Mouse (Mus musculus) frontal cortex, adult 2 months (tissue): Measurements from ENCODE around the gene Ppp1r9a. TPM values are rescaled to one million over a fixed set of nuclear protein-coding genes. Genes with fewer than 3 reads are reported as not detected.
A peak's percentile ranks its signal among the peaks of the same experiment; 100 is the strongest.

Experiments used
- DNase-seq, 2 experiments: peaks; one replicate each; pipeline ENCODE4 v3.0.0; 2022; ENCODE audit warnings: low spot score in 1 of 2; ENCODE audit errors: extremely low spot score in 1 of 2
- polyA plus RNA-seq: library from polyadenylated mRNA; depleted of rRNA; stranded (reverse); fragments of >200 nt; gene quantifications from 2 replicates; pipeline ENCODE4 v1.2.3, GENCODE M21; 2012

Gene Ppp1r9a
- polyA plus RNA-seq, 1 experiment: 52.0 TPM

DNA sequence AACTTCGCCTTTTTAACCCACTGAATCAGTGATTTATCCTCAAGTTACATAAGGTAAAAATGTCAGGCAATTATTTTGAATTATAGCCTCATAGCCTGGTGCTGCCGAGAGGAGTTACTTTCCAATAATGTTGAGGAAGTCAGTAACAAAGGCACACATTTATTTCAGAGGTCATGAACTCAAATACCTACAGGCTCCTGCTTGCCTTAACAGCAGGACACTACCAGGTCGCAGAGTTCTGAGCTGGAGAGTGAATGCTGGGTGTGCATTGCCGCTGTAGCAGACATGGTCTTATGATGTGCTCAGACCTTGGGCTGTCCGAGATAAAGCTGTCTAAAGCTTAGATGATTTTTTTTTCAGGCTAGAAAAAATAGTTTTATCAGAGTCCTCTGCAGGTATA lies 196.6 kb downstream of the Ppp1r9a start:
- DNase-seq: no peak

DNA sequence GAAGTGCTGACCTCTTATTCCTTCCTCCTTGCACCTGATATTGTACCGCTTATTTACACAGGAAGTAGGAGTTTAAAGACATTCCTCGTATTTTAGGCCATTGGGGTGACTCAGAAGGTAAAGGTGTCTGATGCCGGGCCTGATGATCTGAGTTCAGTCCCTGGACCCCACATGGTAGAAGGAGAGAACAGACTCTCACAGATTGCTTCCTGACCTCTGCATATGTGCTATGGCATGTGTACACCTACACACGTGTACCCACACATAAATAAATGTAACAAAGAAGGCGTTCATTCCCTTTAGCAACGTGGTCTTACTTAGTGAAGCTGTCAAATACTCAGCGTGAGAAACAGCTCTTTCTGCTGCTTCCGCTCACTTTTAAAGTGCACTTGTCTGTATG lies 197.1 kb downstream of the Ppp1r9a start:
- DNase-seq: no peak

DNA sequence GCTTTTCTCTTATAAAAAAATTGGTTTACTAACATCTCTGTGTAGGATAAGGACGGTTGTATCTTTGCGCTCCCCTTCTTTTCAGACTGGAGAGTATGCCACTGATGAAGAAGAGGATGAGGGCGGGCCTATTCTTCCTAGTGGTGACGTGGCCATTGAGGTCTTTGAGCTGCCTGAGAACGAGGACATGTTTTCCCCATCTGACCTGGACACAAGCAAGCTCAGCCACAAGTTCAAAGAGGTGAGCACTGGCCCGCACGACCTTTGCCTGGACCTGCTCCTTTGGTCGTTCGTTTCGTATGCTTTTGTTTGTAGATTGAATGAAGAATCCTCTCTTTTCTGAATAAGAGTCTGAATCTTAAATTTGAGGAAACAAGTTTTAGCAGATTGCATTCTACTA lies 197.6 kb downstream of the Ppp1r9a start:
- DNase-seq: no peak

DNA sequence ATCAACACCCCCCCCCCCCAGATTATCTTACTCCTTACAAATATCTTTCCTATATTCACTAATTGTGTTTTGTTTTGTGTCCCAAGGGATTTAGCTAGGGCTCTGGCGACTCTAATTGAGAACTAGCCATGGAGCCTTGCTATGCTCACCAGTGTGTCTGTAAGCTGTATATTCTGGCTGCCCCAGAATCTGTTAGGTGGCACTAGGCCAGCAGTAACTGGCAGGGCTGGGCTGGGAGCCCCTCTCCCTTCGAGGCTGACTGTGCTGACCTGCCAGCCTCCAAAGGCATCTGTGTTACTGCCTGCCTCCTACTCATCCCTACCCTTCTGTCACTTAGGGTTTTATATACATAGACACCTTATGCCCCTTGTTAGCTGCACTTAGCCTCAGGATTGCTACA lies 200.0 kb downstream of the Ppp1r9a start:
- no peak for DNase-seq

DNA sequence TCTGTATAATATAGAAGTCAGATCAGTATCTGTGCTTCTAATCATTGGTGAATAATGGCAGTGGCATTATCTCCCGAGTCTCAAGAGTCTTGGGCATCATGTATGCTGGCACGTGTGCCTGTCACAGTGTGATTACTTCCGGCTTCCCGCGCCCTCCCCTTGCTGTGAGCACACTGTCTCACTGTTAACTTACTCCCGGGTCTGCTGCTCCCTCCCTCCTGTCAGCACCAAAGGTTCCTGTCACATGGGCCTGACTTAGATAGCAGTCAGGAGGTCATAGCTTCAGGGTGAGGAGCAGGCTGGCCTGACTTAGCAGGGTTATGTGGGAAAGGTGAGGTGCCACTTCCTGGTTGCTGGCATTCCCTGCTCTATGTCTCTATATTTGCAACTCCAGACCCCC lies 201.1 kb downstream of the Ppp1r9a start:
- no peak for DNase-seq

DNA sequence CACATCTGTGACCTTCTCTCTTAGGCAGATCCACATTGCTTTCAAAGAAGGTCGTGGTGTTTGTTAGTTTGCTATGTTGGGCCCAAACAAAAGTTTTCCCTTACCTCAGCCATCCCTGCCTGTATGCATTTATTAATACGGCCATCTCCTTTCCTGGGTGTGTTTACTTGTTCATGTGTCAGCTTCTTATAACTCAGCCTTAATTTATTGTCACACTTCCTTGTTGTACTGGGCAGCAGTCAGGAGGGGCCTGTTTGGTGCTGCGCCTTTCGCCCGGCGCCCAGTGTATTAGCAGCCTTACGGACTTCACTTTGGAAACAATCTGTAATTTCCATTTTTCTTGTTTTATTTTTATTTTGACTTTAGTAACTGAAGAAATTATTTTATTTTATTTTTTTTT lies 201.5 kb downstream of the Ppp1r9a start:
- no peak for DNase-seq

DNA sequence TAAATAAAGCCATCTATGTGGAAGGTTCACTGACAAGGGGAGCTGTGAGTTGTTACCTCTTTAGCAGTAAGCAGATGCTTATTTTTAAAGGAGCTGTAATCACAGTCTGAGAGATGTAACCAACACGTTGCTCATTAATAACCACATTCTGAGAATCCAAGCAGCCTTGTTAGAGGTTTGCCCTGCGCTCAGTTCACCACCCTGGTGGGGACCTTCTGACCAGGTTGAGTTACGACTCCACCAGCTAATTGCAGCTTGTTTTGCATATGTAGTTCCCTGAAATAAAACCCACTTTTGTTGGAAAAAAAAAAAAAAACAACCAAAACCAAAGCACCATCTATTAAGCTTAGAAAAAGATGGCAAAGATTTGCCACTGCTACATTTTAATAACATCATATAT lies 205.8 kb downstream of the Ppp1r9a start:
- no peak for DNase-seq

DNA sequence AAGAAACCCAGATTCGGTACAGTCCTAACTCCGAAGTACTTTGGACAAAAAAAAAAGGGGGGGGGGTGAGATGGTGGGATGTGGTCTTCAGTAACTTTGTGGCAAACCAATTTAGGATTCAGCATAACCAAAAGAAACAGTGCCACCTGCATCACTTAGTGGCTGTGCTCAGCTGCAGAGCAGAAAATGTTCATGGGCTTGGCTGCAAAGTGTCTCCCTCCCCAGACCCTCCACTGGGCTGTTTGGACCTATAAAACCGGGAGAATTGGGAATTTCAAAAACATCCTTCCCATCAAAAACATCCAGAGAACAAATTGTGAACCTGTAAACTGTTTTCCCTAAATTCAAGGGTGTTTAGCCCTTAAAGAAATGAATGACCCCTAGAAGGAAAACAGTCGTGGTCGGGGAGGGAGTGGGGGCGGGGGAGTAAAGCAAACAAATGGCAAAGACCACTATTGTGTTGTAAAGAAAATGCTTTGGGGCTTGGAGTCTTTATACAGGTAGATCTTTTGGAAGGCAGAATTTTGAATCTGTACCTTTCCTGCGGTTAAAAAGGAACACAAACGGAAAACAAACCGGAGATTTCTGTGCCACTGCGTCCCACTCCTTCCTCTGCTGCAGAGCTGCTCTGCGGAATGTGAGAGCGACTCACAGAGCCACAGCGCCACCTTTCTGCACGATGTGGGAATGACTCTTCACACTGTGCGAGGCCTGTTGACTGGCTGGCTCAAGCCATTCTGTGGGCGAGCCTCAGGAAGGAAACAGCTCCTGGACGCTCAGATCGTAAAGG lies 207.4 kb downstream of the Ppp1r9a start:
- DNase-seq: peak; percentile 81 to 93

DNA sequence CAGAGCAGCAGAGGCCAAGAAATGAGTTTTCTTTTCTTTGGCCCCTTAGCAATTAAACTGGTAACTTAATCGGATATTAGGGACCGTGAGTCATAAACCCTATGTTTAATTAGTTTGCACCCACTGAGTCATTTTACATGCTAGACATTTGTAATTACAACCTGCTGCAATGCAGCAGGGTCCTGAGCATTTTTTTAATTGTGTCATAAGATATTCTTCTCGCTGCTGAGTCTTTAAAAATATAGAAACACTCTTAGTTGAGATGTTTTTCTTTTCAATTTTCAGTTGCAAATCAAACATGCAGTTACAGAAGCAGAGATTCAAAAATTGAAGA lies 208.0 kb downstream of the Ppp1r9a start:
- no peak for DNase-seq

DNA sequence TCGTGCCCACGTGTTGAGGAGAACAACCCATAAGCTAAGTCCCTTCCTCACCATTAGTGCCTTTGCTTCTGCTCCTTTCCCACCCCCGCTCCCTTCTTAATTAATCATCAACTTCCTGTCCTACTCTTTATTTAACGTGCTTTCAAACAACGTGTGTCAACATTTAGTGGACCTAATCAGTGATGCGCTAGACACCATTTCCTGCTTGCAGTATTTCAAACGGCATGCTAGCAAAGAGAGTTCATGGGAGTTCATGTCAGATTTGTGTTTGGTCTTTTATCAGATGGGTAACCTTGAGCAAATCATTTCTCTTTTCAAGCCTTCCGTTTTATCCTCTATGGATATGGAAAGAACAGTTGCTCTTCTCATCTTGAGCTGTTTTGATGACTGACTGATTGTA lies 210.4 kb downstream of the Ppp1r9a start:
- no peak for DNase-seq

DNA sequence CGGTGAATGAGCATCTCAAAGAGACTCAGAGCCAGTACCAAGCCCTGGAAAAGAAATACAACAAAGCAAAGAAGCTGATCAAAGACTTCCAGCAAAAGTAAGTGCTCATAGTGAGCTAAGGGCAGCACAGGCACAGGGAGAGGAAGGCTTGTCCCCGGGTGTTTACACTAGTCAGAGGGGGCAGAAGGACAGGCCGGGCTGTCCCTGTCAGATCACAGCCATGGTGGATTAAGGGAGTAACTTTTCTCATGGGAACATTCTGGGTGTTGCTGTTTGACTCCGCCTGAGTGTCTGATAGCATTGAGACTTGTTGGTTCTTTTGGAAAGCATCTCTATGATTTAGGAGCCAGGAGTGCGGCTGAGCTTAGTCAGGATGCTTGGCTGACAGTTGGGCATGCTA lies 211.0 kb downstream of the Ppp1r9a start:
- DNase-seq: no peak

DNA sequence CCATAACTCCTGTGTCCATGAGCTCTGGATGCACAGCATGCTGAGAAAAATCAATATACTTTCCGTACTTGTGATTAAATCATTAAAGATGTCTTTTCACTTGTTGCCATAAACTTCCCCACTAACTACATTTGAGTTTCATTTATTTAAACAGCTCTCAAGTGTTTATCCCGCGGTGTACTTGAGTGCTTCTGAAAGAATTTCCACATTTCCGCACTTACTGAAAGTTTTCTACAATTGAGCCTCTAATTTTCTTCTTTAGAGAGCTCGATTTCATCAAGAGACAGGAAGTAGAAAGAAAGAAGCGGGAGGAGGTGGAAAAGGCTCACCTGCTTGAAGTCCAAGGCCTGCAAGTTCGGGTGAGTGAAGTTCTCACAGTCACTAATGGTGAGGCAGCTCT lies 212.1 kb downstream of the Ppp1r9a start:
- DNase-seq: no peak

DNA sequence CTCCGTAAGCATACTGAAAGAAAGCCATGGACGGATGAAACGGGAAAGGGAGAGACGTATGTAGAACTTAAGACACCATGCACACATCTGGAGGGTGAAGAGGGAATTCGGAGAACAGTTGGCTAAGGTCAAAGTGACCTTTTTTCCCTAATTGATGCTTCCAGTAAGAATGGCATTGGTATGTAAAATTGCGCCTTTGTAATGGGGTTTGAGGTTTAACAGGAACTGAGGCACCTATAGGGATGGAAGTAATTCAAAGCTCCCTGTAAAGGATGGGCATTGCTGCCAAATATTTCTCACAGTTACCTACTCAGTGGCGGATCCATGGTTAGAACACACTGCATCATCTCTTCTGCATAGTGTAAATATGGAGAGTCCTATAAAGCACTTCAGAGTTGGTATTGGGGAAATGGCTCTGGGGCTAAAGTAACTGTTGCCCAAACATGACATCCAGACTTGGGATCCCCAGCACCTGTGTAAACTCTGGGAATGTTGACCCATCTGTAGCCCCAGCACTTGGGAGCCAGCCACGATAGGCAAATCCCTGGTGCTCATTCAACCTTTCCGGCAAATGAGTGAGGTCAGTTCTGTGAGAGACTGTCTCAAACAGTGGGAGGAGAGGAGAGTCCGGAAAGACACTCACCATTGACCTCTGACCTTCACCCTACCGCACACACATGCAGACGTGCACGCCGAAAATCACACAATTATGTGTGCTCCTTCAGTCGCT lies 216.6 kb downstream of the Ppp1r9a start:
- DNase-seq: no peak

DNA sequence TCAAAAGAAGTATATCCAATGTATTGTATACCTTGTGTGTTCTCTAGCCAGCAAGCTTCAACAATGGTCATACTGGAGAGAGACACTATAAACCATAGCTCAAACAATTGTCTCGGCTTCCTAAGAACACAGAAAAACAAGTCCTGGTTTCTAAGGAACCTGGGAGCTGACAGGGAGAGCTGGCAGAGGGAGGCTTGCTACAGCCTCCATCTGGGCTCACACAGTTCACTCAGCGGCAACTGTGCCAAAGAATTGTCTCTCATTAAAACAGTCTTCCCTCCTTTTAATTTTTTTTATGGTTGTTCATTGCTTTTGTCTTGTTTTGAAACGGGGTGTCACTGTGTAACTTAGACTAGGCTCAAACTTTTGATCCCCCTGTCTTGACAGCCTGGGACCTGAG lies 217.5 kb downstream of the Ppp1r9a start:
- DNase-seq: no peak

DNA sequence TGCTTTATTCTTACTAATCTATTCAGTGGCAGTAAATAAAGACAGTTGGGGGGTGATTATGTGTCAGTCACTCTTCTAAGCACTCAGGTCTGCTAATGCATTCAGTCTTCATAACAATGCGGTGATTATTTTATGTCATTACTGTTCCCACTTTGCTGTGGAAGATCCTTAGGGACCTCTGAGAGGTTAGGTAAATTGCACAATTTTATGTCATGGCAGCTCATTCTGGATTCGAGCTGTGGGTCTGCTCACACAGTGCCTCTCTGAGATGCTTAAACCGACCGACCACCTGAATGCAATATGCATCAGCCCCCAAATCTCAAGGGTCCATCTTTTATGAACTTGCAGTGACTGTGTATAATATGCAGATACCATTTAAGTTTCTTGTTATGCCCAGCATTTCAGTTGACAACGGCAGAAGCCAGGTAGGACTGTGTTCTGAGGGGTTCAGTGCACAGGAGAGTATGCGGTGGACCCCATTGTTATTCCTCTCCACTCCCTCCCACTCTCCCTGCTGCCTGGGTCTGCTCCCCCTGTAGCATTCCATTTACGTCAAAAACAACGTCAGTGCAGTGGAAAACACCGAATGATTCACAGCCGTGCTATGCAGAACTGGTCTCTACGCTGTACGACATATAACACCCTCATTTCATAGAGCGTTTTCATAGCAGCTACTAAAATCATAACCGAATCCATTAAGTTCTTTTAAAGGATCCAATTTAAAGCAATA lies 226.8 kb downstream of the Ppp1r9a start:
- DNase-seq: no peak

DNA sequence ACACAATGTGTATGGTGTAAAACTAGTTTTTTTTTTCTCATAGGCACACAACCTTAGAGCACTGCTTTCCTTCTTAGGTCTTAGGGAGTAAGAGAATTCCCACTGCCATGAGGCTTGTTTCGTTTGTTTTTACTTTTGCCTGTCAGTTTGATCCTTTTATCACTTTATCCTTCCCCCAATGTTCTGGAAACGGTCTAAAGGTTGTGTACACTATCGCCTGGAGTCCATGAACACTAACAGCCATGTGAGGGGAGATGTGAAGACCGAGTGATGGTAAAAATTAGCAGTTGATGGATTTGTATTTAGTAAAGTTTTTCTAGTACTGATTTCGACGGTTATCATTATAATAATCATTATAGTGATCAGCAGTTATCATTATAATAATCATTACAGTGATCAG lies 232.3 kb downstream of the Ppp1r9a start:
- DNase-seq: no peak

DNA sequence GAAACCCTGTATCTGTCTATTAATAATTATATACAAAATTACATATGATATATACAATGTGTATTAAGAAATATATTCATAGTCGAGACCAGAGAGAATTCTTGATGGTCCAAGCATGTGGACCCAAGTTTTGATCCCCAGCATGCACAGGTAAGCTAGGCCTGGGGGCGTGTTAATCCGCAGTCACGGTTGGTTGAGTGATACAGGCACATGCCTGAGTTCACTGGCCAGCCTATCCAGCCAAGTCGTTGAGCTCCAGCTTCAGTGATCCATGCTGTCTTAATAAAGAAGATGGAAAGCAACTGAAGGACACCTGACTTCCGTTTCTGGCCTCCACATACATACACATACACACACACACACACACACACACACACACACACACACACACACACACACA lies 233.3 kb downstream of the Ppp1r9a start:
- DNase-seq: no peak

DNA sequence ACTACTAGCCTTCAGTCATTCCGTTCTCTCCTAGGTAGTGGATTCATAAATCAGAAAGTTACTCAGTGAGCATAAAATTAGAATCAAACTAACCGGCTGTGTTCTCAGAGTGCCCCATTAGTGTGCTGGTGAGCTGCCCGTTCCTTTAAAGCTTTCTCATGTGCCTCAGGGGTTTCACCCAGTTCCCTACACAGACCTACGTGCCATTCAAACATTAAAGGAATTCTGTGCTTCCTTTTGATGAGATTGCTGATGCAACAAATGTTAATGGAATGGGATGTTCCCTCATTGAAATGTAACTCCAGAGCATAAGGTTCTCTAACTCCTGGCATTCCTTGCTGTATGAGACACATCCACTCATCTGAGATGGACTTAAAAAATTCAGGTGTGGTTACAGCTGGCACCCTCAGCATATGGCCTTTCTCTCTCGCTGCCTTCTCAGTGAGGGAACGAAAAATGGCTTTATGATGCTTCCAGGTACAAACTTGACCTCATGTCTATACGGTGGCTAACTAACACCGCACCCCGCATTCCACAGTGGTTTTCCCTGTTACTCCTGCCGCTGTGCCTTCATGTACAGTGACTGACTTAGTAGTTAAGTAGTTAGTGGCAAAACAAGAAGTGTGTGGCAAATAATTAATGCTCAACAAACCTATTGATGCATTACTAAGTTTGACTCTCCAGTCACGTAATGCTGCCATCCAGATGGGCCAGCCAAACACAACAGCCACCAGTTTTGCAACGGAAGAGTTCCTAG lies 236.3 kb downstream of the Ppp1r9a start:
- no peak for DNase-seq

DNA sequence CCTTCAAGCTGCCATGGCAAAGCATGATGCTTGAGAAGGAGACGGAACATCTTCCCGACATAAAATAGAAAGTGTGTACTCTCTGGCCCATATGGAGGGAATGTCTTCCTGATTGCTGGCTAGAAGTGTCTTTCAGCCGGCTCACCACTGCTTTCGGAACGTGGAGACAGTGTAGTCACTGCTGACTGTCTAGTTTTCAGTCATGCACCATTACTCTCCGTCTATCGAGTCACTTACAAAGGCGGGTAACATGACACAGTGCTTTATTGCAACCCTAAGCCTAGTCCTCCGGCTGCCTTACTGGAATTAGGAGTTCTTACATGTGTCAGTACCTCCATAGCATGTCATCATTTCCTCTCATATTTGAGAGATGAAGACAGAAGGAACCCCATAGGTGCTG lies 236.9 kb downstream of the Ppp1r9a start:
- DNase-seq: no peak

DNA sequence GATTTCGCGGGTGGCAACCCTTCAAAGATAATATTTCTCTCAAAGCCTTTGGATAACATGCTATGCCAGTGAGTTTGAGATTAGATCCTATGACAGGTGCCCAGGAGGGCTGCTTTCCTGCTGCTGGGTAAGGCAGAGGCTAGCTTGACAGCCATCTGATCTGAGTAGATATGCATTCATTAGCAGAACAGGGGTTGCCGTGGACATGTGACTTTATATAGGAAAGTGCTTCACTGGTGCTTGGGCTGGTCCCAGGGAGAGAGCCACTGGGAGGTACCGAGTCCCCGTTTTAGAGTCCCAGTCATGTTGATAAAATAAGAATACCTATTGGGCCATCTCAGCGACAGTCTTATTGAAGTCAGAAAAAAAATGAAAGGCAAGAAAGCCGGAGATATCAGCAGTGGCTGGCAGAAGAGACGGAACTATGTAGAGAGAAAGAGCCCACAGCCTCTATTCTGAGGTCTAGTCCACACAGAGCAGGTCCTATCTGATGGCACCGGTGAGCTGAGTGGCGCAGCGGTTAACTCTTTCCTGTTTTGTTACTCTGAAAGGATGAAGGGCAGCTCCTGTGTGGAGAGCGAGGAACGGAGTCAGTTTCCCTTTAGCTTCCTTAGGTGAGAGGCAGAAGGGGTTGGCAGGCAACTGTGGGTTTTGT lies 244.9 kb downstream of the Ppp1r9a start:
- DNase-seq: no peak

DNA sequence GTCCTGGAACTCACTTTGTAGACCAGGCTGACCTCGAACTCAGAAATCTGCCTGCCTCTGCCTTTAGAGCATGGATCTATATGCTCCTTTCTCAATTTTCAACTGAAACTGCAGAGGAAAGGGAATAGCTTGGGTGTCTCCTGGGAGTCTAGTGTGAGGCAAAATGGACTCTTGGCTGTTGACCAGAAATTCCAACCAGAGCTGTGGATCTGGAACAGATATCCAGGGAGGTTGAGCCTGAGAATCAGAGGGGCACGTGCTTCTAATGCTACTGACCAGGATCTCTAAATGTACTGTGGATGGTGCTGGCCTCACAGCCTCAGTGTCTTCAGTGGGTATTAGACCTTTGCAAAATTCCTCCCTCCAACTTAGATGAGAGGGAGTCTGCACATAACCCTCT lies 247.2 kb downstream of the Ppp1r9a start:
- no peak for DNase-seq
